ENCODE assay signal across 8 mouse cellular contexts in the genomic region with DNA sequence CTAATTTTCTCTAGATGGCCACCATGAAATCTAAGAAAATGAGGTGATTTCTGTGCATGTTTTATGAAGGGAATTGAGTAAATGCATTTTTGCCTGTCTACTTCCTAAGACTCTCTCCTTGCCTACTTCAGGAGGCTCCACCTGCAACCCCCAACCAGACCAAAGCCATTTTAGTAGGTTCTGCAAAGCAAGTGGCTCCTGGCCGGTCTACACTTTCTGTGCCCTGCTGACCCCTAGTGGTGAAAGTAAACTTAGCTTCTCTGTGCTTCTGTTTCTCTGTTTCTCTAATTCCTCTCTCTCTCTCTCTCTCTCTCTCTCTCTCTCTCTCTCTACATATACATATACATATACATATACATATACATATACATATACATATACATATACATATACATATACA.
DNase-seq lines count a peak whose midpoint lies in the region; ATAC-seq and TF ChIP-seq lines count a peak whose summit lies in the region.

No protein-coding gene starts in this region.

- no peaks in the 10 kb centered on the region for H3K4me1 ChIP-seq in testis, adult 2 months (ENCODE audit: control insufficient read depth, insufficient read depth, low read length)
- no peaks in the 10 kb centered on the region for H3K4me1 ChIP-seq in liver, postnatal 0 days (ENCODE audit: insufficient read depth)

- ATAC-seq in CD4-positive, CD25-positive, alpha-beta regulatory T cell, adult 4 months = no peak
- ATAC-seq in liver, postnatal 0 days = no peak

- peak; percentile 20 for DNase-seq in CD4-positive, CD25-positive, alpha-beta regulatory T cell, adult 2 months (ENCODE audit: low read depth, low spot score)
- no peak for DNase-seq in testis, postnatal 14 days (ENCODE audit: low spot score)
- peak; percentile 82 for DNase-seq in embryo, embryonic 11 days
- DNase-seq in kidney, postnatal 10 days = peak; percentile 75
- peak; percentile 30 for DNase-seq in liver, postnatal 0 days
- DNase-seq in skeletal muscle tissue, adult 2 months (ENCODE audit: low read depth, low spot score) = peak; percentile 10

- no peak overlapping the region for H3K9ac ChIP-seq in liver, postnatal 0 days (replicated peaks)

- no peak for TF ChIP-seq POLR2A in testis, adult 2 months (IDR thresholded peaks at IDR 0.05; ENCODE audit: control insufficient read depth, low read depth, low read length)

- H3K27me3 ChIP-seq in testis, adult 2 months (ENCODE audit: control insufficient read depth, insufficient read depth, low read length) = no peaks in the 10 kb centered on the region
- H3K27me3 ChIP-seq in liver, postnatal 0 days (ENCODE audit: insufficient read depth, low read length) = no peaks in the 10 kb centered on the region

- no peak overlapping the region for H3K27ac ChIP-seq in testis, adult 2 months (ENCODE audit: control insufficient read depth, insufficient read depth, low read depth, low read length)
- no peak overlapping the region for H3K27ac ChIP-seq in liver, postnatal 0 days (ENCODE audit: low read depth)

- WGBS in liver, postnatal 0 days (ENCODE audit: insufficient replicate concordance) = 9% methylated on average over 1 of the region's 1 CpGs

- H3K4me3 ChIP-seq in testis, adult 2 months (ENCODE audit: control insufficient read depth, low read depth, low read length) = no peak overlapping the region
- H3K4me3 ChIP-seq in liver, postnatal 0 days (ENCODE audit: low read depth, low read length) = no peak overlapping the region

- peak; percentile 28; the same call in 1 of the 2 replicates for TF ChIP-seq CTCF in testis, adult 2 months (IDR thresholded peaks at IDR 0.05; ENCODE audit: control insufficient read depth, insufficient read depth, insufficient replicate concordance, low read depth, low read length)
- peak; percentile 73 for TF ChIP-seq CTCF in liver, postnatal 0 days (IDR thresholded peaks at IDR 0.05; ENCODE audit: low read depth)

- no peak overlapping the region for H3K4me2 ChIP-seq in liver, postnatal 0 days (ENCODE audit: low read depth, low read length)

- no peaks in the 10 kb centered on the region for H3K9me3 ChIP-seq in liver, postnatal 0 days (ENCODE audit: low read length)

- TF ChIP-seq EP300 in liver, postnatal 0 days (IDR thresholded peaks at IDR 0.05; ENCODE audit: low read depth) = no peak

- H3K36me3 ChIP-seq in testis, adult 2 months (ENCODE audit: control insufficient read depth, insufficient read depth, low read length) = no peaks in the 10 kb centered on the region
- H3K36me3 ChIP-seq in liver, postnatal 0 days (replicated peaks; ENCODE audit: insufficient read depth, low read length) = no peaks in the 10 kb centered on the region
